Mouse (Mus musculus) gastrocnemius, adult 18-20 months (tissue): ENCODE data around the gene Plaur. TPM values are rescaled to one million over a fixed set of nuclear protein-coding genes. Genes with fewer than 3 reads are reported as not detected.
"Not testable (repeated sequence)": the region's sequence is repeated elsewhere in the genome, so short reads cannot be mapped to it uniquely, and the experiment has no call there.

Experiments
- DNase-seq: peaks from one replicate; pipeline ENCODE4 v3.0.0; 2021; ENCODE audit warnings: low spot score
- total RNA-seq, 2 experiments: library from RNA; stranded (reverse); gene quantifications; 2 replicates each; pipeline ENCODE4 v1.2.3; 2021

Plaur gene
- total RNA-seq, 2 experiments from 2014 or later, result 0.87 to 1.4 TPM

DNA sequence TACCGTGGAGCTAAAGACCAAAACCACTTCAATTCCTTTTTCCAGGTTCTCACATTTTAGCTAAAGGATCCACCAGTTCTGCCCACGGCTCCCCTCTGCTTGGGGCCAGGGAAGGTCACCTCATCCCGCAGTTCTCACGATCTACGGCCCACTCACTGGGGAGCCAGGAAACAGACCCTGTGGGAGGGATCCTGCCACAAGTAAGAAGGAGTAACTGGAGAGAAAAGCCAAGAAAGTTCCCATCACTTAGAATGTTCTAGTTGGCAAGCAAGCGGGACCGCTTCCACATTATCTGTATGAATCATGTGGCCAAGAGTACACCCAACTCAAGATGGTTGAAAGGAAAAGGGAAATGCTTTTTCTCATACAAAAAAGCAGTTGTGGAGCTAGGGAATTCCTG, 14.6 kb downstream of the Plaur start:
- DNase-seq, result no peak

DNA sequence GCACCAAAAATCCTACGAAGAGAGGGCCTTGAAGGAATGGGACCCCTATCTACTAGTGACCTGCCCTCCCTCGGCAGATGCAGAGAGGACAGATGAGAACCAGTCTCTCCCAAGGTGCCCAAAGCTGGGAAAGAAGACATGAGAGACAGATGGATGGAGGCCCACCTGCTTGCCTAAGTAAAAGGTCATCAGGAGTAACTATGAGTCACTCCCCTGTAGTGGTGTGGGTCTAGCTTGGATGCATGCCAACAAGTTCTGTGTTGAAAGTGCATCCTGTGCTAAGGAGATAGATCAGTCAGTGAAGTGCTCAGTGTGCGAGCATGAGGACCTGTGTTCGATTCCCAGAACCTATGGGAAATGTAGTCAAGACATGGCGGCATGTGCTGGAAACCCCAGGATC, 16.6 kb downstream of the Plaur start:
- no peak for DNase-seq

DNA sequence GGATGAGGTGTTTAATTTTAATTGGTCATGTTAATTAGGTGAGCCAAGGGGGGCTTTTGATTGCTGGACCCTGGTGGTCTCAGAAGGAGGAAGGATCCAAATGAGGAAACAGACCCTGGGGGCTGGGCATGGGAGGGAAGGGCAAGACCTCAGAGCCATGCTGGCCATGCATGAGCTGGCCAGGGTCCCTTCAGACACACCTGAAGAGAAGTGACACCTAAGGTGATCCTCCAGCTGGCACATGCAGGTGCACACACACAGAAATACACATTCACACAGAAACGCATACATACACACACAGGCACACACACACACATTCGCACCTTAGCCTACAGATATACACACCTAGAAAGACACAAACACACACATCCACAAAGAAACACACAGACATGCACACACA, 17.4 kb downstream of the Plaur start:
- DNase-seq, result no peak

DNA sequence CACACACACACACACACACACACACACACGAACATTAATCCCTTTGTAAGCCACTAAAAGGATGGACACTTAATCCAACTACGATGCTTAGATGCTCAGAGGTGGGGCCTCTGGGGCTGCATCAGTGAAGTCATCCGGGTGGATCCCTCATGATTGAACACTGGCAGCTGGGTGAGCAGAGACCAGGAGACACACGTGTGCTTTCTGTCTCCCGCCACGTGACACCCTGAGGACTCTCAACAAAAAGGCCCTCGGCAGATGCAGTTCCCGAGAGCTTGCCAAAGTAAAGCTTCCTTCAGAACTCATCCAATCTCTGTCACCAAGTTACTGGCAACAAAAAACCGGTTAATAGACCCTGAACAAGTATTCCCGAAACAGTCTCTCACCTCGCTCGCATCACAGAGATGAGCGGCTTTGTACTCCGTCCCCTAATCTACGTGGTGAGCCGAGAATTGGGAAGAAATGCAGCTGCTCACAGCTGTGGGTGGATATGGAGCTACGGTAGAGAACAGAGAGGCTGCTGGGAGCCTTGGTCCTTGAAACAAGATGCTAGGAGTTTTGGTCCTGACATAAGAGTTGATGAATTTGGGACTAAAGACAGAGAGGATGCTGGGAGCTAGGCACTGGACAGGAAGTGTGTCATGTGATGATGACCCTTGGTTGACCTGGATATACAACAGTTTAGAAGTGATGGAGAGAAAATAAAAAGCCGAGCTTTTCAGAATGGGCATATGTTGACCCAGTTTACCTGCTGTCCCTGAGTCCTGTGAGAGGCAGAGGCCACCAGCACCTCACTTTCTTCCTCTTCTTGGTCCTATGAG, 18.0 kb downstream of the Plaur start:
- peak; percentile 32 for DNase-seq

DNA sequence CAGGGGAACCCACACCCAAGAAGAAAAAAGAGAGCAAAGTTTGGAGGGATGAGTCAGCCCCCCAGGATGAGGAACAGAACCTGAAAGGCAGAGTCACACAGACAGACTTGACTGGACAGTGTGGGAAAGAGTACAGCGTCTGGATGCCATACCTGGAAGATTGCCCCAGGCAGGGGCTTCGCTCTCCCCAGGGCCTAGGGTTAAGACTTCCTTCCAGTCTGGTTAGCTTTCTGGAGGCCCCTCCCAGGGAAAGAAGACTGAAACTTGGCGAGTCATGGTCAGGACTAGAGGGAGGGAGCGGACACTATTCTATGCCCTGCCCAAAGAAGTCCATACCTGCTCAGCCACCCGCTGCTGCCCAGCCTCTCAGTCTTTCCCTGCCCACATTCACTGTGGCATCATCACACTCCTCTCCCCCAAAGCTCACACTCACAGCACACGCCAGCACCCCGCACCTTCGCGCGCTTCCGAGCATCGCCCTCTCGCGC, 18.7 kb downstream of the Plaur start:
- no peak for DNase-seq

DNA sequence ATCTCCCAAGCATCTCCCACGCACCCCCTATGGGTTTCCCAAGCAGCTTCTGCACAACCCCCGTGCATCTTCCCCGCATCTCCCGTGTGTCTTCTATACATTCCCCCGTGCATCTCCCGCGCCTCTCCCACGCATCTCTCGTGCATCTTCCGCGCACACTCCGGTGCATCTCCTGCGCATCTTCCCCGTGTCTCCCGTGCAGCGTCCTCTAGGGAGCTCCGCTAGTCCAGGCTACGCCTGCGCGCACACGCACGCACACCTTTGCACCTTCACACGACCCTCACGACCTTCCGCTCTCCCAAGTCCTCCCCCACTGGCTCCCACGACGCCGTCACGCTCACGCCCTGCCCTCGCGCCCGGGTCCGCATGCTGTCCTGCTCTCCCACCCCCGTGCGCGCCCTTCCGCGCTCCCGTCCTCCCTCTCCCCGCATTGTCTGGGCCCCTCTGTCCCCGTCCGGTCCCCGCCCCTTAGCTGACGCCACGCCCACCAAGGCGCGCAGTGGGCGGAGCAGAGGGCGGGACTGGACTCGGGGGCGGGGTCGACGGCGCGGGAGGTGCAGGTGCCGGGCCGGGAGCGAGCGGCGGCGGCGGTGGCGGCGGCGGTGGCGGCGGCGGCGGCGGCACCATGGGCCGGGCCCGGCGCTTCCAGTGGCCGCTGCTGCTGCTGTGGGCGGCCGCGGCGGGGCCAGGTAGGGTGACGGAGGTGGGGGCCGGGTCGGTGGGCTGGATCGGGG, 19.4 kb downstream of the Plaur start, which contains the start of gene Cadm4:
Cadm4 (plus strand) TSS at position 550 of the 734 bp plus-strand sequence.
- DNase-seq, result peak; percentile 73

DNA sequence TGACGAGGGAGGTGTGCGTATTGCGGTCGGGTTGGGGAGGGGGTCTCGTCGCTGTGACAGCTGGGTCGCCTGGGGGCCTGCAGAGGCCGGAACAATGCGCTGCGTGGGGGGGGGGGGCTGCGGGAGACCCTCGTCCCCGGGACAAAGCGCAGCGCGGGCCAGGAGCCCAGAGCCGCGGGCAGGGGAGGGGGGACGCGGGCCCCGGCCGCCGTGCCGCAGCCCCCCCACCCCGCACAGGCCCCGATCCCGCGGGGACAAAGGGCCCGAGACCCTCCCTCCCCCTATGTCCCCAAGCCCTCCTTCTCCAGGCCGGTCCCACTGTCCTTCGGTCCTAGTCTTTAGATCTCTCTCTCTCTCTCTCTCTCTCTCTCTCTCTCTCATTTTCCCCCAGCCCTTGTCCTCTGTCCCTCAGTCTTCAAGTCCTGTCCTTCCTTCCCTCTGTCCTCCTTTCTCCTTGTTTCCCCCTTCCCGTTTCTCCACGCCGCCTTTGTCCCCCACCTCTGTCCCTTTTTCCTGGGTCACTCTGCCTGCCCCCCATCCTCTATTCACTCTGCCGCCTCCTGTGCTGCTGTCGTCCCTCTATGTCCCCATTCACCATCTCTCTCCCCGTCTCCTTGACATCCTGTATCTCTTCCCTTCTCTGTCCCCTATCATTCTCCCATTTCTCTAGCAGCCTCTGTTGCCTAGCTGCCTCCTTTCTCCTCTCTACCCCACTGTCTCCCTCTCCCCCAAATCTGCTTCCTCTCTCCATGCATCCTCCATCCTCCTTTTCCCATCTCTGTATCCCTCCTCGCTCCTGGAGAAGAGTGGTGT, 20.1 kb downstream of the Plaur start:
- DNase-seq, result no peak

DNA sequence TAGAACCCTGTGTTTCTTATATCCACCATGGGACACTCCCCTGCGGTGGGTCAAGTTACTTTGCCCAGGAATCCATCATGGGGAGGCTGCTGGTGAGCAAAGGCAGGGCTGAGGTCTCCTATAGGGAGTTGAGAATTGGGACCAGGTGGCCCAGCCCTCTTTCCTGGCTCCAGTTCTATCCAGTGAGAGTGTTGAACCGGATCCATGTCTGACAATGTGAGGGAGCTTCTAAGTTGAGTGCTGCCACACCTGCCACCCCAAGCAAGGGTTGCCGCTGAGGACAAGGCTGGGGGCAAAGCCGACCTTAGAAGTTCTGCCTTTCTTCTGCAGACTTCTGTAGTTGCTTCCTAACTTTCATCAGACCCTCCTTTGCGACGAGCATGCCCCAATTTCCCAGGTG, 21.0 kb downstream of the Plaur start:
- DNase-seq, result not testable (repeated sequence)

DNA sequence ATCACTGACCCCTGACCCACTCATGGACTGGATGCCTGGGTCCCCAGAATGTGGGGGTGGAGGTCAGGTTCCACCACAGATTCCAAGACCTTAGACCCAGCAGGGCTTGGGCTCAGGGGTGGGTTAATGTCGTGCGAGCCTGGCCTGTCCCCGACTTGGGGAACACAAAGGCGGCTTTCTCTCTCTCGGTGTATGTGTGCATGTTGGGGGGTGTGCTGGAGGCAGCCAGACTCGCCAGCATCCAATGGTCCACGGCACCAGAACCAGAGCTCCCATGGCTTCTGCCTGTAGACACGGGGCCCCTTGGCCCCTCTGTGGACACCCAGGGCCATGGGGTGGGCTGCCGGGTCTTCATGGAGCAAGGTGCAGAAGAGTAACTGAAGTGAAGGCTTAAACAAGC, 23.2 kb downstream of the Plaur start:
- no peak for DNase-seq

DNA sequence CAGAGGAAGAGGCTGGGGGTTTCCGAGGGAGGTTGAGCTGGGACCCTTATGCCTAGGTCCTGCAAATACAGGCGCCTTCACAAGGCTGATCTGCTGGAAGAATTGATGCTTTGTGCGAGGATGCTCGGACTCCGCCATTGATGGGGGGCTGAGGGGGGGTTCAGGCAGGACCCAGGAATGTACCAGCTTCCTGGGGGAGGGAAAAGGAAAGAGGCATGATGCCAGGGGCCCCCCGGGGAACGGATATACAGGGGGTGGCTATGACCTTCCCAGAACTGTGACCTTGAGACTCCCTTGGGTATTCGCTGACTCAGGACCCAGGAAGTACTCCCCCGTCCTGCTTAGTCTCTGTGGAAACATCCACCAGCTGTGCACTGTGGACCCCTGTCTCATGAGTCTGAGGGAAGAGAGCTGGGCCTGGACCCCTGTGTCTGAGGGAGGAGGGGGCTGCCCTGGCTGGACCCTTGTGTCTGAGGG, 24.4 kb downstream of the Plaur start:
- DNase-seq, result no peak

DNA sequence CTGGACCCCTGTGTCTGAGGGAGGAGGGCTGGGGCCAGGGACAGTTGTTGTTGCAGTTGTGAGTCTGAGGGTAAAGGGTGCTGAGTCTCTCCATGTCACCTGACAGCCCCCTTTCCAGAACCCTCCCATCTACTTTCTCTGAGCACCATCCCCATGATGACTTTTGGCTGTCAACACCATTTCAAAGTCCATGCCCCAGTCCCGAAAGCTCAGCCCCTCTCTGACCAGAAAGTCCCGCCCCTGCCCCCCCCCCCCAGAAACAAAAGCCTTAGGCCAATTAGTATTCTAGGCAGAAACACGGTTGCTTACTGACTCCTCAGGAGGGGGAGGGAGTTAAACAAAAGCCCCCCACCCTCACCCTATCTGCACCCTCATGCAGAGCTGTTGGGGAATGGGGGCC, 25.1 kb downstream of the Plaur start:
- DNase-seq, result no peak

DNA sequence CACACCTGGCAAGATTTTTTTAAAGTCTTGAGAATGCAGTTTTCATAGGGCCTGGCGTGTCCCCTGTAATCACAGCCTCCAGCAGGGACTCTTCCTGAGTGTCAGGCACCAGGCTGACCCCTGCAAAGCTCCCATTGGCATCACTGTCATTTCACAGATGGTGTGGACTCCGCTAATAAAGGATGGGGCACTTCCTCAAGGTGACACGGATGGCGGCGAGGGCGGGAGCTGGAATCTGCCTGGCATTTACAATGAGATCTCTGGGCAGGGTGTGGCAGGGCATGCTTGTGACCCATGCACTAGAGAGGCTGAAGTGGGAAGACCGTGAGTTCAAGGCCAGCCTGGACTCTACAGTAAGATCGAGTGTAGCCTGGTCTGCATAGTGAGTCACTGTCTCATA, 26.0 kb downstream of the Plaur start:
- no peak for DNase-seq

DNA sequence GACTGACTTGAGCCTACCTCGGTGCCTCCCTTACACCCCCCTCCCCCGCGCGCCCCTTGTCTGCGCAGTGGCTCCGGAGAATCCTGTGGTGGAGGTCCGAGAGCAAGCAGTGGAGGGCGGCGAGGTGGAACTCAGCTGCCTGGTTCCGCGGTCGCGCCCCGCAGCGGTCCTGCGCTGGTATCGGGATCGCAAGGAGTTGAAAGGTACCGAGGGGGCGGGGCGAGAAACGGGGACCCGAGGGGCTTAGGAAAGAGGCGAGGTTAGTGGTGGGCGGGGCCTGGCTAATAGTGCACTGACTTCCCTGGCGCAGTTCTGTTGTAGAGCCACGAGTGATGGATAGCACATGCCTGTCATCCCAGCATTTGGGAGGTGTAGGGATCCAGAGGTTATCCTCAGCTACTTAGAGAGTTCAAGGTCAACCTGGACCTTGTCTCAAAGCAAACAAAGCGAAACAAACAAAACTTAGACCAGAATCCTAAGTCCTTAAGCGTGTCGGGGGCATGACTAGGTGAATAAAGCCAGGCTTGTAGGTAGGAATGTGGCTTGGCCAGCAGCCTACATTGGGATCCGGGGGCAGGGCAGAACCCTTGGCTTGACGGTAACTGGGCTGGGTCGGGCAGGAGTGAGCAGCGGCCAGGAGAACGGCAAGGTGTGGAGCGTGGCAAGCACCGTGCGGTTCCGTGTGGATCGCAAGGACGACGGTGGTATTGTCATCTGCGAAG, 37.7 kb downstream of the Plaur start:
- DNase-seq, result no peak

DNA sequence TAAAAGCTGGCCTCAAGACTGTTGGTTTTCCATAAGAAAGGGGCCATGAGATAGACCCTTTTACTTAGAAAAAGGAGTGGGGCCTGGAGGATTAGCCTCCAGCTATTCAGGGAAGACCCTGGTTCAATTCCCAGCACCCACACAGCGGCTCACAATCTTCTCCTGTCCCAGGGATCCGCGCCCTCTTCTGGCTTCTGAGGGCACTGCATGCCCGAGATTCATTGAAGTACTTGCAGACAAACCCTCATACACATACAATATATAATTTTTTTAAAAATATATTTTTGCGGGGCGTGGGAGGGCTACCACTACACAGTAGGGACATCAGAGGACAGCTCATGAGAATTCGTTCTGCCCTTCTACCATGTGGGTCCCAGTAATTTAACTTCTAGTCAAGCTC, 38.6 kb downstream of the Plaur start:
- DNase-seq, result no peak

DNA sequence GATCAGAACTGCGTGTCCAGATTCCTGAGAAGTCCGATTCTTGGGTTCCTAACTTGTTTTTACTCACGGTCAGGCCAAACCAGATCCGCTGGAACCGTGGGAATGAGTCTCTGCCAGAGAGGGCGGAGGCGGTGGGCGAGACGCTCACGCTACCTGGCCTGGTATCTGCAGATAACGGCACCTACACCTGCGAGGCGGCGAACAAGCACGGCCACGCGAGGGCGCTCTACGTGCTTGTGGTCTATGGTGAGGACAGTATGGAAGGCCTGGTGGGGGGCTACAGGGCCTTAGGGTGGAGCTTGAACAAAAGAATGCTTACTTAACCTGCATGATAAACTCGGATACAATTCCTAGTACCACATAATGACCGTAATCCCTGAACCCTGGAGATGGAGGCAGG, 39.2 kb downstream of the Plaur start:
- DNase-seq, result no peak

DNA sequence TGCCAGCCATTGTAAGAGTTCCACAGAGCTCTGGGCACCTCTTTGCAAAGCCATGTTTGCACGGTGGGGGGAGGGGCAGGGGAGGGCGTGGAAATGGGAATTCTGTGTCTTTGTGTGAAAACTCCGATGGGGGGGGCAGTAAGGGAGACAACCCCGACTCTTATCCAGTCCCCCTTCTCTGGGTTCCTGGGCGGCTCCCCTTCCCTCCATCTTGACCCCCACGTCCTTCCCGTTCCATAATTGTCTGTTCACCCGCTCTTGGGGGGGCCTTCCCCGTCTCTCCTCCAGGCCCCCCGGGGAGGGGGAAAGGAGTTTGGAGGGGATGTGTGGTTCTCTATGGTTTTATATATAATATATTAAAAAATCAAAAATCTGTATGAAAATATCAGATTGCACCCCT, 41.7 kb downstream of the Plaur start:
- DNase-seq, result no peak

DNA sequence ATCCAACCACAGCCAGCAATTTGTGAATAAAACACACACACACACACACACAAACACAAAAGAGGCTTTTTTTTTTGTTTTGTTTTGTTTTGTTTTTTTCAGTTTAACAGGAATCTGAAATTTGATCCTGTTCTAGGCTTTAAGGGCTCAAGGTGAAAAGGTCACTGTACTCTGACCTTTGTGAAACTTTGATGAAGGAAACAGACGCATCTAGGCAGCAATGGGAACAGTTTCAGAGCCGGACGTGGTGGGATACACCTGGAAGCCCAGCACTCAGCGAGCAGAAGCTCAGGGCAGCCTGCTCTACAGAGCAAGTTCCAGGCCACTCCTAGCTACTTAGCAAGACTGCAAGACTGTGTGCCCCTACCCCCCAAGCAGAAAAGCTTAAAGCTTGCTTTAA, 42.6 kb downstream of the Plaur start:
- no peak for DNase-seq

DNA sequence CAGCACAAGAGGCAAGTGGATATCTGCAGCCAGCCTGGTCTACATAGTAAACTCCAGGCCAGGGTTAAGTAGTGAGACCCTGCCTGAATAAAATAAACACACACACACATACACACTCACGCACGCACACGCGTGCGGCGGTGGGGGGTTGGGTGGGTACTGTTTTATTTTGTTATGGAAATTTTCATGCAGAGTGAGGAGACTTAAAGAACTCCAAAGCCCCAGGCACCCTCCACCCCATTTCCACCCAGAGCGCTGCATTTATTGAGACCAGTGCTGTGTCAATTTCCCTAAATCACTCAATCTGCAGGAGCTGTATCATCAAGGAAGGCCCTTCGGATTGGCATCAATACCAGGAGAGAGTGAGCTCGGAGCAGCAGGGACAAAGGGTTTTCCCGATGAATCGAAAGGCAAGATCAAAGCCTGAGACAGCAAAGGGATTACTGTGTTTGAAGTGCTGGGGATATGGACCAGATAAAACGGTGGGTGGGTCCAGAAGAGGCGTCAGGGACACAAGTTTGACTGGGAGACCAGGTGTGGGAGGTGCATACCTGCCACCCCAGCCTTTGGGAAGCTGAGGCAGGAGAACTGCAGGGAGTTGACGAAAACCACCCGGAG, 43.3 kb downstream of the Plaur start:
- no peak for DNase-seq

DNA sequence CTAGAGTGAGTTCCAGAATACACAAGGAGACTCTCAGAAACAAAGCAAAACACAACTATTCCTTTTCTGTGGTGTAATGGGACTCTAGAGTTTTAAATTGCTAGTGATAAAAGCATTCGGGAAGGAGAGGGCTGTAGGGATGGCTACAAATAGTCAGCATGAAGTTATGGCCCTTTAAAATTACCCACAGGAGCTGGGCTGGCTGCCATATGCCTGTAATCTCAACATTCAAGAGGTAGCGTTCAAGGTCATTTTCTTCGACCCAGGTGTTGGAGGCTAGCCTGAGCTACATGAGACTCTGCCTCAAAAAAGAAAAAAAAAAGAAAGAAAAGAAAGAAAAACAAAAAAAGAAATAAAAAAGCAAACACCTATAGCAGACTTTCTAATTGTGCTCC, 43.8 kb downstream of the Plaur start:
- DNase-seq, result no peak

DNA sequence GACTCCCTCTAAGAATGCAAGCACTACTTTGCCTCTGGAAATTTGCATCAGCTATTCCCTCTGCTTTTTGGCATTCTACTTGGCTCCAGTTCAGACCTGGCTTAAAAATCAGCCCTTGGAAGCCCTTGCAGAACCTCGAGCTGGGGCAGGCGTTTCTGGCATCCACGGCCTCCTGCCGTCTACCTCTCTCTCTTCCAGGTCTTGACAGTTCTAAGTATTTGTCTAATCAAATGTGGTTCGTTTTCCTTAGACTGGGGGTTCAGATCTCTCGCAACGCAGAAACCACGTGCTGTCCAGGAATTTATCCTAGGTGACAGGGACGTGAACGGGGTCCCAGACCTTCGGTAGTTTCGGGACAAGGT, 44.2 kb downstream of the Plaur start:
- DNase-seq, result peak; percentile 44
